Mouse (Mus musculus): ENCODE data around the gene Apex2.

GRCm38 (mm10) chrX:150598882-150599281 is 9.2 kb upstream of the Apex2 start:
- no peak for TF ChIP-seq CTCF (IDR thresholded peaks at IDR 0.05; ENCODE audit: extremely low read depth, insufficient read depth, low read length)
- TF ChIP-seq POLR2A (IDR thresholded peaks at IDR 0.05; ENCODE audit: extremely low read depth, insufficient read depth, low read length): no peak

Measured in cortical plate, adult 2 months (tissue).